ENCODE assay signal across 18 mouse cellular contexts in the genomic region with DNA sequence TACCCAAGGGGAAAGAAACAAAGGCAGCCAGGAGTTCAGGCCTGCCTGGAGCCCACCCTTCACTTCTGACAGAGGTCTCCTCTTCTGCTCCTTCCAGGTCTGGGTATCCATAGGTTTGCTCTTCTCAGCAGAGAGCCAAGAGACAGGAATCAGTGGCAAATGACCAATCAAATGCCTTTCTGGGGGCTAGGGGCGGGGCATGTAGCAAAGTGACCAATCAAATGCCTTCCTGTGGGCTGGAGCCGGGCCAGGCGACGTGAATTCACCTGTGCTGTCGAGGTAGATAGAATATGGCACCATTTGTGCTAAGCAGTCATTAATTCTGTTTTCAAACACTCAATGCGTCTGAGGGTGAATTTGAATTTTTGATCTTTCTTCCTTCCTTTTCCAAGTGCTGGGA. TPM values are rescaled to one million over a fixed set of nuclear protein-coding genes. Genes with fewer than 3 reads are reported as not detected.
DNase-seq lines count a peak whose midpoint lies in the region; ATAC-seq and TF ChIP-seq lines count a peak whose summit lies in the region.
"Had no signal": no experiment of that assay in that cellular context is flagged by ENCODE, and none has a peak within 500 bp of the region (broad histone marks: within the 10 kb centered on the region; RNA-seq: fewer than 3 reads in every experiment).

No protein-coding gene starts in this region.

- no peaks in the 10 kb centered on the region for H3K79me2 ChIP-seq in MEL (ENCODE audit: control insufficient read depth, insufficient read depth, low read length, poor library complexity)

- TF ChIP-seq EP300 in MEL (IDR thresholded peaks at IDR 0.05; ENCODE audit: low read depth in 1 of 2, low read length in 2 of 2), result no peak

- no peaks in the 10 kb centered on the region for H3K36me3 ChIP-seq in MEL (ENCODE audit: control insufficient read depth in 1 of 2, insufficient read depth in 2 of 2, low read length in 2 of 2)
- no peaks in the 10 kb centered on the region for H3K36me3 ChIP-seq in splenic B cell, adult 2 months (ENCODE audit: control insufficient read depth, insufficient read depth, low read length, poor library complexity, severe bottlenecking)
- no peaks in the 10 kb centered on the region for H3K36me3 ChIP-seq in kidney, embryonic 15.5 days
- H3K36me3 ChIP-seq: heart, embryonic 15.5 days; limb, embryonic 15.5 days had no signal

- no peak for TF ChIP-seq CTCF in MEL (IDR thresholded peaks at IDR 0.05 in 2 of 3, conservative IDR thresholded peaks at IDR 0.05 in 1 of 3; ENCODE audit: control insufficient read depth in 1 of 3, insufficient read depth in 1 of 3, low read depth in 2 of 3, low read length in 3 of 3, poor library complexity in 1 of 3, severe bottlenecking in 1 of 3)

- no peak for ATAC-seq in megakaryocyte-erythroid progenitor cell, adult 5-6 weeks (replicated peaks; ENCODE audit: low FRiP score, low TSS enrichment, poor library complexity, severe bottlenecking)
- no peak for ATAC-seq in kidney, embryonic 15.5 days (replicated peaks; ENCODE audit: low FRiP score)

- TF ChIP-seq RAD21 in MEL (IDR thresholded peaks at IDR 0.05; ENCODE audit: low read depth, low read length), result no peak

- no peak overlapping the region for H3K27ac ChIP-seq in MEL (ENCODE audit: control insufficient read depth, low read depth, low read length)
- H3K27ac ChIP-seq in kidney, embryonic 15.5 days, result no peak overlapping the region
- H3K27ac ChIP-seq: heart, embryonic 15.5 days; hindbrain, embryonic 14.5 days; limb, embryonic 15.5 days had no signal

- no peaks in the 10 kb centered on the region for H3K9me3 ChIP-seq in MEL (replicated peaks; ENCODE audit: insufficient read depth, low read length)
- no peaks in the 10 kb centered on the region for H3K9me3 ChIP-seq in kidney, embryonic 15.5 days (replicated peaks)
- H3K9me3 ChIP-seq: heart, embryonic 15.5 days; limb, embryonic 15.5 days had no signal

- 52% methylated on average over 6 of the region's 6 CpGs for WGBS in kidney, embryonic 15.5 days

- peak; percentile 45 to 48 for DNase-seq in kidney, postnatal 4 days
- DNase-seq in kidney, postnatal 25 days, result no peak
- peak; percentile 68 for DNase-seq in CD4-positive helper T cell, adult 2 months (ENCODE audit: low read depth, low spot score)
- peak; percentile 37 for DNase-seq in MEL (ENCODE audit: low read depth, low spot score)
- peak; percentile 56 for DNase-seq in splenic B cell, adult 2 months (ENCODE audit: low read depth, low spot score)
- no peak for DNase-seq in gastrocnemius, adult 18-20 months (ENCODE audit: low spot score)
- DNase-seq: cerebellum, adult 8-10 months; embryo, embryonic 11 days; gastrocnemius, postnatal 36 days; kidney, adult 8-10 months; lung, postnatal 14 days had no signal

- TF ChIP-seq POLR2A in MEL (IDR thresholded peaks at IDR 0.05; ENCODE audit: control insufficient read depth in 1 of 2, insufficient read depth in 1 of 2, low read depth in 1 of 2, low read length in 2 of 2, poor library complexity in 1 of 2), result no peak

- no peak overlapping the region for H3K4me3 ChIP-seq in MEL (ENCODE audit: control insufficient read depth in 1 of 2, insufficient read depth in 1 of 2, low read depth in 2 of 2, low read length in 2 of 2)
- H3K4me3 ChIP-seq in kidney, embryonic 15.5 days (replicated peaks), result no peak overlapping the region
- H3K4me3 ChIP-seq: heart, embryonic 15.5 days; limb, embryonic 15.5 days had no signal

- H3K4me2 ChIP-seq in kidney, embryonic 15.5 days, result no peak overlapping the region
- H3K4me2 ChIP-seq: heart, embryonic 15.5 days; hindbrain, embryonic 14.5 days; limb, embryonic 15.5 days; midbrain, embryonic 11.5 days had no signal

- no peak overlapping the region for H3K9ac ChIP-seq in MEL (ENCODE audit: control insufficient read depth, low read depth, low read length, poor library complexity, severe bottlenecking)
- H3K9ac ChIP-seq in kidney, embryonic 15.5 days, result no peak overlapping the region
- H3K9ac ChIP-seq: heart, embryonic 15.5 days; hindbrain, embryonic 14.5 days; limb, embryonic 15.5 days had no signal

- H3K27me3 ChIP-seq in MEL (ENCODE audit: control insufficient read depth in 1 of 2, insufficient read depth in 2 of 2, low read length in 2 of 2), result peaks cover 7 to 17% of the 10 kb centered on the region in 2 experiments
- H3K27me3 ChIP-seq in splenic B cell, adult 2 months (ENCODE audit: control insufficient read depth, insufficient read depth, low read length, poor library complexity, severe bottlenecking), result no peaks in the 10 kb centered on the region
- H3K27me3 ChIP-seq in kidney, embryonic 15.5 days, result peaks cover 45% of the 10 kb centered on the region
- H3K27me3 ChIP-seq: limb, embryonic 15.5 days had no signal

- no peaks in the 10 kb centered on the region for H3K4me1 ChIP-seq in MEL (ENCODE audit: control insufficient read depth in 1 of 2, insufficient read depth in 2 of 2, low read length in 2 of 2)
- peaks cover 42% of the 10 kb centered on the region for H3K4me1 ChIP-seq in kidney, embryonic 15.5 days

TF ChIP-seq in MEL, 35 proteins besides CTCF, POLR2A, EP300 and RAD21:
- TF ChIP-seq ZMIZ1 (IDR thresholded peaks at IDR 0.05; ENCODE audit: low read depth, low read length), result no peak
- no peak for TF ChIP-seq NRF1 (IDR thresholded peaks at IDR 0.05; ENCODE audit: insufficient read depth, low read depth, low read length, poor library complexity, severe bottlenecking)

RNA-seq across cellular contexts. Expression of a gene that starts 18.9 kb away (rescaled TPM):
- 0.12 TPM in 1 of 2 replicates, not detected in the other for total RNA-seq in MEL (2012; rRNA removed)
- not detected for polyA plus RNA-seq in MEL (2012; ENCODE audit: insufficient read depth in 1 of 2, insufficient read length in 2 of 2, low read depth in 1 of 2, low replicate concordance in 2 of 2, missing spikeins in 1 of 2)
- 1.8 and 4.9 TPM in 2 replicates for total RNA-seq in megakaryocyte-erythroid progenitor cell, adult 5-6 weeks (2014; fragmentation: Nextera tagmentation)
- total RNA-seq in megakaryocyte-erythroid progenitor cell, adult 5-6 weeks (2017), result 2.8 and 3.8 TPM in 2 replicates
- 5.3 TPM in 2 replicates for polyA plus RNA-seq in kidney, embryonic 15.5 days (2015; fragmentation: Nextera tagmentation; extraction: Ambion mirVana)
- total RNA-seq in gastrocnemius, adult 18-20 months (2021), result 1 to 10 TPM; 3.6 to 4.3 TPM

RNA-seq across cellular contexts. Expression of a gene that starts 31.6 kb away (rescaled TPM):
- total RNA-seq in MEL (2012; rRNA removed), result 0.04 TPM in 1 of 2 replicates, not detected in the other
- under 1 TPM in 1 of 2 experiments, not detected in 1; 0.04 TPM for polyA plus RNA-seq in MEL (2012; ENCODE audit: insufficient read depth in 1 of 2, insufficient read length in 2 of 2, low read depth in 1 of 2, low replicate concordance in 2 of 2, missing spikeins in 1 of 2)
- not detected in 2 replicates for total RNA-seq in megakaryocyte-erythroid progenitor cell, adult 5-6 weeks (2014; fragmentation: Nextera tagmentation)
- total RNA-seq in megakaryocyte-erythroid progenitor cell, adult 5-6 weeks (2017), result not detected in 2 replicates
- polyA plus RNA-seq in kidney, embryonic 15.5 days (2015; fragmentation: Nextera tagmentation; extraction: Ambion mirVana), result not detected in 2 replicates
- total RNA-seq in gastrocnemius, adult 18-20 months (2021), result not detected
- total RNA-seq: gastrocnemius, postnatal 36 days had no signal
- polyA plus RNA-seq: heart, embryonic 15.5 days; hindbrain, embryonic 14.5 days; limb, embryonic 15.5 days; midbrain, embryonic 11.5 days; stomach, embryonic 14.5 days had no signal

RNA-seq across cellular contexts. Expression of a gene that starts 43.1 kb away (rescaled TPM):
- total RNA-seq in MEL (2012; rRNA removed), result 242 and 244 TPM in 2 replicates
- polyA plus RNA-seq in MEL (2012; ENCODE audit: insufficient read depth in 1 of 2, insufficient read length in 2 of 2, low read depth in 1 of 2, low replicate concordance in 2 of 2, missing spikeins in 1 of 2), result 100 to 1,000 TPM in 1 of 2 experiments, not detected in 1; 214 TPM
- 164 and 220 TPM in 2 replicates for total RNA-seq in megakaryocyte-erythroid progenitor cell, adult 5-6 weeks (2014; fragmentation: Nextera tagmentation)
- total RNA-seq in megakaryocyte-erythroid progenitor cell, adult 5-6 weeks (2017), result 144 and 182 TPM in 2 replicates
- polyA plus RNA-seq in kidney, embryonic 15.5 days (2015; fragmentation: Nextera tagmentation; extraction: Ambion mirVana), result 310 and 329 TPM in 2 replicates
- total RNA-seq in gastrocnemius, adult 18-20 months (2021), result not detected

Comparison
In these comparisons a context has a peak if more than half of its experiments do, and no peak if none do; other contexts are left out.
1. DNase-seq: peak in kidney, postnatal 4 days (2 of 2), CD4-positive helper T cell, adult 2 months (single experiment), MEL (single experiment) and splenic B cell, adult 2 months (single experiment); none in kidney, postnatal 25 days (0 of 2) and gastrocnemius, adult 18-20 months (single experiment).
2. RNA of a gene that starts 43.1 kb away (total RNA-seq): 242 to 244 TPM in MEL and 144 to 220 TPM in megakaryocyte-erythroid progenitor cell, adult 5-6 weeks; not detected in gastrocnemius, adult 18-20 months; every median in the first group is over 100 times any median in the second.